Mouse (Mus musculus): ENCODE measurements at regions not wholly inside any gene's neighbourhood (a gene's known extent, or its start where the extent isn't known, plus 50 kb on each side); places are given as distances from the start of the nearest gene placed in this dataset.

DNA sequence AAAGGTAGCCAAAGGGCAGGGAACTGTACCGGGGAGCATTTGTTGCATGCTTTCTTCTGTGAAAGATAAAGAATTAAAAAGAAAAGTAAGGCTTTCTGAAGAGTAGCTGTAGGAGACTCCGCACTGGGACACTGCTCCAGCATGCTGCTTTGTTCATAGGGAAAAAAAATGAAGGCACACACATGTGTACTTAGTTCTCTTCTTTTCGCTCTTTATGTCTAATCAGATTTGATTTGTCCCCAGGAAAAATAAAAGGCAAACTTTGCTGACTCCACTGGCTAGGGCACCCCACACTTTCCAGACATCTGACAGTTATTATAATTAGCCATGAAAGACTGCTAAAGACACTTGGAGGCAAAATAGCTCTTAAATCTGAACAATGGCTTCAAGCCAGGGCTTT is 276.6 kb downstream of the Ptprc start:
- no peak for TF ChIP-seq CTCF (IDR thresholded peaks at IDR 0.05; ENCODE audit: low read depth)
- TF ChIP-seq EP300 (IDR thresholded peaks at IDR 0.05; ENCODE audit: low read depth), result no peak
